Mouse (Mus musculus): ENCODE measurements around the gene Sept10. TPM values are rescaled to one million over a fixed set of nuclear protein-coding genes. Genes with fewer than 3 reads are reported as not detected.

Sept10 gene
- polyA plus RNA-seq, 1 experiment from 2014 or later, result 29.3 TPM

GRCm38 (mm10) chr10:59125497-59125896 lies 96.2 kb downstream of the Sept10 start:
- WGBS, result 91% methylated on average over 2 of the region's 2 CpGs
- Histone ChIP-seq H3K4me1 (ENCODE audit: control insufficient read depth, insufficient read depth, low read length) (no peaks in the 10 kb centered on the region), H3K9ac (ENCODE audit: low read length) (no peak overlapping the region), H3K36me3 (ENCODE audit: control insufficient read depth, insufficient read depth, low read length) (no peaks in the 10 kb centered on the region), H3K9me3 (ENCODE audit: control insufficient read depth, low read length) (no peaks in the 10 kb centered on the region), H3K4me2 (no peak overlapping the region), H3K4me3 (ENCODE audit: low read depth, low read length) (no peak overlapping the region), H3K27ac (ENCODE audit: low read depth, low read length) (no peak overlapping the region), H3K27me3 (ENCODE audit: control insufficient read depth, insufficient read depth, low read length) (no peaks in the 10 kb centered on the region)
- DNase-seq (ENCODE audit: low spot score, missing footprints) (no peak), ATAC-seq (ENCODE audit: low FRiP score) (no peak)

GRCm38 (mm10) chr10:59119811-59120210 lies 101.8 kb downstream of the Sept10 start:
- Histone ChIP-seq H3K4me1 (ENCODE audit: control insufficient read depth, insufficient read depth, low read length) (no peaks in the 10 kb centered on the region), H3K9ac (ENCODE audit: low read length) (no peak overlapping the region), H3K27me3 (ENCODE audit: control insufficient read depth, insufficient read depth, low read length) (no peaks in the 10 kb centered on the region), H3K36me3 (ENCODE audit: control insufficient read depth, insufficient read depth, low read length) (no peaks in the 10 kb centered on the region), H3K9me3 (ENCODE audit: control insufficient read depth, low read length) (no peaks in the 10 kb centered on the region), H3K27ac (ENCODE audit: low read depth, low read length) (no peak overlapping the region), H3K4me3 (ENCODE audit: low read depth, low read length) (no peak overlapping the region), H3K4me2 (no peak overlapping the region)
- WGBS, result 91% methylated on average over 2 of the region's 2 CpGs
- ATAC-seq (ENCODE audit: low FRiP score) (no peak), DNase-seq (ENCODE audit: low spot score, missing footprints) (no peak)

- Histone ChIP-seq H3K27ac (ENCODE audit: low read depth, low read length) (no peak overlapping the region), H3K4me2 (no peak overlapping the region), H3K27me3 (ENCODE audit: control insufficient read depth, insufficient read depth, low read length) (no peaks in the 10 kb centered on the region), H3K4me1 (ENCODE audit: control insufficient read depth, insufficient read depth, low read length) (no peaks in the 10 kb centered on the region), H3K9me3 (ENCODE audit: control insufficient read depth, low read length) (no peaks in the 10 kb centered on the region), H3K36me3 (ENCODE audit: control insufficient read depth, insufficient read depth, low read length) (no peaks in the 10 kb centered on the region), H3K4me3 (ENCODE audit: low read depth, low read length) (no peak overlapping the region), H3K9ac (ENCODE audit: low read length) (no peak overlapping the region)
- ATAC-seq (ENCODE audit: low FRiP score), result no peak
- 92% methylated on average over 1 of the region's 1 CpGs for WGBS
- no peak for DNase-seq (ENCODE audit: low spot score, missing footprints)
These were observed 102.6 kb downstream of the Sept10 start for GRCm38 (mm10) chr10:59119001-59119400.

GRCm38 (mm10) chr10:59117555-59117954 lies 104.1 kb downstream of the Sept10 start:
- Histone ChIP-seq H3K4me1 (ENCODE audit: control insufficient read depth, insufficient read depth, low read length) (no peaks in the 10 kb centered on the region), H3K27me3 (ENCODE audit: control insufficient read depth, insufficient read depth, low read length) (no peaks in the 10 kb centered on the region), H3K27ac (ENCODE audit: low read depth, low read length) (no peak overlapping the region), H3K4me2 (no peak overlapping the region), H3K9ac (ENCODE audit: low read length) (no peak overlapping the region), H3K4me3 (ENCODE audit: low read depth, low read length) (no peak overlapping the region), H3K36me3 (ENCODE audit: control insufficient read depth, insufficient read depth, low read length) (no peaks in the 10 kb centered on the region), H3K9me3 (ENCODE audit: control insufficient read depth, low read length) (no peaks in the 10 kb centered on the region)
- WGBS, result 83% methylated on average over 5 of the region's 5 CpGs
- ATAC-seq (ENCODE audit: low FRiP score), result no peak
- no peak for DNase-seq (ENCODE audit: low spot score, missing footprints)

GRCm38 (mm10) chr10:59116331-59116730 lies 105.3 kb downstream of the Sept10 start:
- Histone ChIP-seq H3K4me3 (ENCODE audit: low read depth, low read length) (no peak overlapping the region), H3K4me1 (ENCODE audit: control insufficient read depth, insufficient read depth, low read length) (no peaks in the 10 kb centered on the region), H3K9me3 (ENCODE audit: control insufficient read depth, low read length) (no peaks in the 10 kb centered on the region), H3K27me3 (ENCODE audit: control insufficient read depth, insufficient read depth, low read length) (no peaks in the 10 kb centered on the region), H3K27ac (ENCODE audit: low read depth, low read length) (no peak overlapping the region), H3K9ac (ENCODE audit: low read length) (no peak overlapping the region), H3K4me2 (no peak overlapping the region), H3K36me3 (ENCODE audit: control insufficient read depth, insufficient read depth, low read length) (no peaks in the 10 kb centered on the region)
- ATAC-seq (ENCODE audit: low FRiP score), result no peak
- DNase-seq (ENCODE audit: low spot score, missing footprints), result no peak
- 86% methylated on average over 9 of the region's 9 CpGs for WGBS

- H3K9me3 ChIP-seq (ENCODE audit: control insufficient read depth, low read length), result no peaks in the 10 kb centered on the region
- no peaks in the 10 kb centered on the region for H3K4me1 ChIP-seq (ENCODE audit: control insufficient read depth, insufficient read depth, low read length)
- H3K27ac ChIP-seq (ENCODE audit: low read depth, low read length), result no peak overlapping the region
- H3K4me3 ChIP-seq (ENCODE audit: low read depth, low read length), result no peak overlapping the region
- DNase-seq (ENCODE audit: low spot score, missing footprints), result no peak
- H3K36me3 ChIP-seq (ENCODE audit: control insufficient read depth, insufficient read depth, low read length), result no peaks in the 10 kb centered on the region
- H3K9ac ChIP-seq (ENCODE audit: low read length), result no peak overlapping the region
- WGBS, result 87% methylated on average over 2 of the region's 2 CpGs
- no peaks in the 10 kb centered on the region for H3K27me3 ChIP-seq (ENCODE audit: control insufficient read depth, insufficient read depth, low read length)
- ATAC-seq (ENCODE audit: low FRiP score), result no peak
- no peak overlapping the region for H3K4me2 ChIP-seq
These were observed 106.0 kb downstream of the Sept10 start for GRCm38 (mm10) chr10:59115691-59116090.

GRCm38 (mm10) chr10:59114535-59115291 lies 106.9 kb downstream of the Sept10 start:
- Histone ChIP-seq H3K36me3 (ENCODE audit: control insufficient read depth, insufficient read depth, low read length) (no peaks in the 10 kb centered on the region), H3K27ac (ENCODE audit: low read depth, low read length) (no peak overlapping the region), H3K9ac (ENCODE audit: low read length) (no peak overlapping the region), H3K9me3 (ENCODE audit: control insufficient read depth, low read length) (no peaks in the 10 kb centered on the region), H3K4me3 (ENCODE audit: low read depth, low read length) (no peak overlapping the region), H3K4me2 (no peak overlapping the region), H3K27me3 (ENCODE audit: control insufficient read depth, insufficient read depth, low read length) (no peaks in the 10 kb centered on the region), H3K4me1 (ENCODE audit: control insufficient read depth, insufficient read depth, low read length) (no peaks in the 10 kb centered on the region)
- DNase-seq (ENCODE audit: low spot score, missing footprints) (no peak), ATAC-seq (ENCODE audit: low FRiP score) (no peak)
- WGBS, result 71% methylated on average over 15 of the region's 15 CpGs

- Histone ChIP-seq H3K4me1 (ENCODE audit: control insufficient read depth, insufficient read depth, low read length) (no peaks in the 10 kb centered on the region), H3K9ac (ENCODE audit: low read length) (no peak overlapping the region), H3K4me3 (ENCODE audit: low read depth, low read length) (no peak overlapping the region), H3K27me3 (ENCODE audit: control insufficient read depth, insufficient read depth, low read length) (no peaks in the 10 kb centered on the region), H3K36me3 (ENCODE audit: control insufficient read depth, insufficient read depth, low read length) (no peaks in the 10 kb centered on the region), H3K9me3 (ENCODE audit: control insufficient read depth, low read length) (no peaks in the 10 kb centered on the region), H3K4me2 (no peak overlapping the region), H3K27ac (ENCODE audit: low read depth, low read length) (no peak overlapping the region)
- ATAC-seq (ENCODE audit: low FRiP score) (no peak), DNase-seq (ENCODE audit: low spot score, missing footprints) (no peak)
- 86% methylated on average over 9 of the region's 9 CpGs for WGBS
These were observed 108.3 kb downstream of the Sept10 start for GRCm38 (mm10) chr10:59113386-59113785.

- ATAC-seq (ENCODE audit: low FRiP score) (no peak), DNase-seq (ENCODE audit: low spot score, missing footprints) (no peak)
- H3K9me3 ChIP-seq (ENCODE audit: control insufficient read depth, low read length), result no peaks in the 10 kb centered on the region
- no peaks in the 10 kb centered on the region for H3K4me1 ChIP-seq (ENCODE audit: control insufficient read depth, insufficient read depth, low read length)
- no peaks in the 10 kb centered on the region for H3K36me3 ChIP-seq (ENCODE audit: control insufficient read depth, insufficient read depth, low read length)
- H3K27ac ChIP-seq (ENCODE audit: low read depth, low read length), result no peak overlapping the region
- 94% methylated on average over 8 of the region's 8 CpGs for WGBS
- no peaks in the 10 kb centered on the region for H3K27me3 ChIP-seq (ENCODE audit: control insufficient read depth, insufficient read depth, low read length)
- H3K4me3 ChIP-seq (ENCODE audit: low read depth, low read length), result no peak overlapping the region
- H3K9ac ChIP-seq (ENCODE audit: low read length), result no peak overlapping the region
- no peak overlapping the region for H3K4me2 ChIP-seq
These were observed 108.9 kb downstream of the Sept10 start for GRCm38 (mm10) chr10:59112755-59113154.

All from midbrain, embryonic 11.5 days (tissue).